27 mouse cellular contexts compared by ENCODE assay signal in genomic region chr4:103878841-103879240, GRCm38 (mm10).
DNase-seq lines count a peak whose midpoint lies in the region; ATAC-seq lines count a peak whose summit lies in the region.
"Had no signal": no experiment of that assay in that cellular context is flagged by ENCODE, and none has a peak within 500 bp of the region (broad histone marks: within the 10 kb centered on the region; RNA-seq: fewer than 3 reads in every experiment).

No protein-coding gene starts in this region.

- H3K27ac ChIP-seq in forebrain, embryonic 16.5 days (ENCODE audit: low read length) = no peak overlapping the region
- H3K27ac ChIP-seq in forebrain, embryonic 10.5 days = no peak overlapping the region
- H3K27ac ChIP-seq in midbrain, embryonic 12.5 days (replicated peaks) = 0 out of 2 replicates have a peak overlapping the region, but pooled peaks have one; percentile 4
- H3K27ac ChIP-seq in midbrain, embryonic 11.5 days (ENCODE audit: low read depth, low read length) = no peak overlapping the region
- H3K27ac ChIP-seq in embryonic facial prominence, embryonic 11.5 days (replicated peaks; ENCODE audit: low read depth, low read length) = no peak overlapping the region
- H3K27ac ChIP-seq: embryonic facial prominence, embryonic 12.5 days; heart, adult 2 months; heart, embryonic 13.5 days; kidney, embryonic 15.5 days; liver, embryonic 14.5 days; midbrain, embryonic 10.5 days had no signal

- no peaks in the 10 kb centered on the region for H3K9me3 ChIP-seq in forebrain, embryonic 16.5 days (ENCODE audit: control insufficient read depth, low read length)
- no peaks in the 10 kb centered on the region for H3K9me3 ChIP-seq in forebrain, embryonic 10.5 days
- H3K9me3 ChIP-seq in midbrain, embryonic 12.5 days = no peaks in the 10 kb centered on the region
- H3K9me3 ChIP-seq in midbrain, embryonic 11.5 days (ENCODE audit: control insufficient read depth, low read length) = no peaks in the 10 kb centered on the region
- H3K9me3 ChIP-seq in embryonic facial prominence, embryonic 11.5 days (replicated peaks; ENCODE audit: control insufficient read depth, low read length) = no peaks in the 10 kb centered on the region
- H3K9me3 ChIP-seq: embryonic facial prominence, embryonic 12.5 days; heart, embryonic 13.5 days; kidney, embryonic 15.5 days; midbrain, embryonic 10.5 days had no signal

- H3K4me2 ChIP-seq in forebrain, embryonic 16.5 days (ENCODE audit: low read length) = no peak overlapping the region
- H3K4me2 ChIP-seq in midbrain, embryonic 12.5 days (replicated peaks) = no peak overlapping the region
- H3K4me2 ChIP-seq in midbrain, embryonic 11.5 days = no peak overlapping the region
- no peak overlapping the region for H3K4me2 ChIP-seq in embryonic facial prominence, embryonic 11.5 days (ENCODE audit: low read depth, low read length)
- H3K4me2 ChIP-seq: embryonic facial prominence, embryonic 12.5 days; heart, embryonic 13.5 days; kidney, embryonic 15.5 days had no signal

- H3K4me3 ChIP-seq in forebrain, embryonic 16.5 days (replicated peaks; ENCODE audit: low read length) = no peak overlapping the region
- H3K4me3 ChIP-seq in forebrain, embryonic 10.5 days = no peak overlapping the region
- H3K4me3 ChIP-seq in midbrain, embryonic 12.5 days = no peak overlapping the region
- H3K4me3 ChIP-seq in midbrain, embryonic 11.5 days (ENCODE audit: low read depth, low read length) = no peak overlapping the region
- H3K4me3 ChIP-seq in embryonic facial prominence, embryonic 11.5 days (ENCODE audit: low read depth, low read length) = no peak overlapping the region
- H3K4me3 ChIP-seq: embryonic facial prominence, embryonic 12.5 days; heart, adult 2 months; heart, embryonic 13.5 days; kidney, embryonic 15.5 days; midbrain, embryonic 10.5 days had no signal

- H3K36me3 ChIP-seq in forebrain, embryonic 16.5 days (ENCODE audit: control insufficient read depth, insufficient read depth) = no peaks in the 10 kb centered on the region
- no peaks in the 10 kb centered on the region for H3K36me3 ChIP-seq in forebrain, embryonic 10.5 days (replicated peaks)
- no peaks in the 10 kb centered on the region for H3K36me3 ChIP-seq in midbrain, embryonic 12.5 days
- no peaks in the 10 kb centered on the region for H3K36me3 ChIP-seq in midbrain, embryonic 11.5 days (ENCODE audit: control insufficient read depth, insufficient read depth, low read length)
- H3K36me3 ChIP-seq in embryonic facial prominence, embryonic 11.5 days (replicated peaks; ENCODE audit: control insufficient read depth, insufficient read depth, low read depth, low read length) = no peaks in the 10 kb centered on the region
- H3K36me3 ChIP-seq: embryonic facial prominence, embryonic 12.5 days; heart, embryonic 13.5 days; kidney, embryonic 15.5 days; midbrain, embryonic 10.5 days had no signal

- H3K27me3 ChIP-seq in forebrain, embryonic 16.5 days (replicated peaks; ENCODE audit: control insufficient read depth, insufficient read depth, low read length) = no peaks in the 10 kb centered on the region
- no peaks in the 10 kb centered on the region for H3K27me3 ChIP-seq in forebrain, embryonic 10.5 days (ENCODE audit: poor library complexity, severe bottlenecking)
- H3K27me3 ChIP-seq in midbrain, embryonic 12.5 days = no peaks in the 10 kb centered on the region
- H3K27me3 ChIP-seq in midbrain, embryonic 11.5 days (ENCODE audit: control insufficient read depth, insufficient read depth, low read length) = no peaks in the 10 kb centered on the region
- H3K27me3 ChIP-seq in embryonic facial prominence, embryonic 11.5 days (ENCODE audit: control insufficient read depth, insufficient read depth, low read length) = no peaks in the 10 kb centered on the region
- H3K27me3 ChIP-seq: embryonic facial prominence, embryonic 12.5 days; heart, embryonic 13.5 days; kidney, embryonic 15.5 days; Patski had no signal

- no peak for DNase-seq in forebrain, embryonic 10.5 days (ENCODE audit: extremely low spot score, low spot score)
- DNase-seq in midbrain, embryonic 11.5 days (ENCODE audit: low spot score, missing footprints) = no peak
- peak; percentile 56 for DNase-seq in embryonic facial prominence, embryonic 11.5 days (ENCODE audit: low spot score)
- peak; percentile 55 for DNase-seq in retina, postnatal 1 day
- no peak for DNase-seq in urinary bladder, postnatal 10 days (ENCODE audit: low spot score)
- DNase-seq: adrenal gland, postnatal 25 days; cerebellum, adult 18-20 months; heart, adult 2 months; heart, postnatal 10 days; kidney, adult 18-20 months; kidney, postnatal 25 days; layer of hippocampus, postnatal 36 days; liver; lung, adult 2 months; lung, postnatal 10 days; right cerebral cortex, postnatal 4 days; thymus, adult 2 months; thymus, postnatal 4 days had no signal

- no peak overlapping the region for H3K9ac ChIP-seq in forebrain, embryonic 16.5 days (replicated peaks; ENCODE audit: low read depth, low read length)
- H3K9ac ChIP-seq in midbrain, embryonic 12.5 days (replicated peaks) = no peak overlapping the region
- no peak overlapping the region for H3K9ac ChIP-seq in midbrain, embryonic 11.5 days (ENCODE audit: low read length)
- no peak overlapping the region for H3K9ac ChIP-seq in embryonic facial prominence, embryonic 11.5 days (replicated peaks; ENCODE audit: low read length)
- H3K9ac ChIP-seq: embryonic facial prominence, embryonic 12.5 days; heart, embryonic 13.5 days; kidney, embryonic 15.5 days; liver, embryonic 14.5 days had no signal

- ATAC-seq in forebrain, embryonic 16.5 days = 0 out of 2 replicates have a peak, but pooled peaks have one; percentile 26
- no peak for ATAC-seq in midbrain, embryonic 12.5 days (ENCODE audit: low FRiP score, low read depth)
- no peak for ATAC-seq in midbrain, embryonic 11.5 days (ENCODE audit: low FRiP score)
- ATAC-seq in embryonic facial prominence, embryonic 11.5 days (replicated peaks; ENCODE audit: insufficient number of reproducible peaks, low FRiP score, low TSS enrichment, low read depth) = no peak
- ATAC-seq: hindbrain, embryonic 16.5 days; Patski had no signal

- H3K4me1 ChIP-seq in forebrain, embryonic 16.5 days (replicated peaks; ENCODE audit: control insufficient read depth, insufficient read depth, low read length) = peaks cover 16% of the 10 kb centered on the region
- peaks cover 13% of the 10 kb centered on the region for H3K4me1 ChIP-seq in forebrain, embryonic 10.5 days
- no peaks in the 10 kb centered on the region for H3K4me1 ChIP-seq in midbrain, embryonic 12.5 days
- no peaks in the 10 kb centered on the region for H3K4me1 ChIP-seq in midbrain, embryonic 11.5 days (ENCODE audit: control insufficient read depth, insufficient read depth, low read length)
- no peaks in the 10 kb centered on the region for H3K4me1 ChIP-seq in embryonic facial prominence, embryonic 11.5 days (ENCODE audit: control insufficient read depth, insufficient read depth, low read length)
- H3K4me1 ChIP-seq: embryonic facial prominence, embryonic 12.5 days; heart, embryonic 13.5 days; kidney, embryonic 15.5 days had no signal

- WGBS in forebrain, embryonic 16.5 days = 30% methylated on average over 4 of the region's 4 CpGs
- WGBS in forebrain, embryonic 10.5 days = 72% methylated on average over 4 of the region's 4 CpGs
- WGBS in midbrain, embryonic 12.5 days = 77% methylated on average over 4 of the region's 4 CpGs
- WGBS in midbrain, embryonic 11.5 days = 86% methylated on average over 4 of the region's 4 CpGs
- 46% methylated on average over 4 of the region's 4 CpGs for WGBS in embryonic facial prominence, embryonic 11.5 days

Comparison
In these comparisons a context has a peak if more than half of its experiments do, and no peak if none do; other contexts are left out.
1. DNase-seq: peak in embryonic facial prominence, embryonic 11.5 days (single experiment) and retina, postnatal 1 day (single experiment); none in forebrain, embryonic 10.5 days (single experiment), midbrain, embryonic 11.5 days (single experiment) and urinary bladder, postnatal 10 days (single experiment).